Mouse (Mus musculus) liver, embryonic 15.5 days (tissue): ENCODE data around the gene Clcf1. TPM values are rescaled to one million over a fixed set of nuclear protein-coding genes. Genes with fewer than 3 reads are reported as not detected.

Experiments used
- microRNA-seq: library from miRNA; unstranded; fragments of <30 nt; microRNA quantifications from one replicate; pipeline ENCODE4, GENCODE M21; 2016
- polyA plus RNA-seq: library from polyadenylated mRNA; unstranded; fragments of >200 nt; fragmentation: Nextera tagmentation; extraction: Ambion mirVana; gene quantifications from 2 replicates; pipeline ENCODE4 v1.2.1, GENCODE M21; 2015

Gene Clcf1
- polyA plus RNA-seq, 1 experiment from 2014 or later, result 0.38 TPM

Small RNAs within 50 kb of the gene (microRNA-seq; reads per million reads assigned to microRNA genes)
- not detected for gene Gm26115
- not detected for gene Mir6985

Other genes starting within 250 kb of the Clcf1 start
- gene Aldh3b2, start 241.9 kb upstream of the Clcf1 start, polyA plus RNA-seq, result 0.18 and 0.32 TPM in 2 replicates
- gene Acy3, start 227.7 kb upstream of the Clcf1 start, polyA plus RNA-seq, result 10.8 and 11.1 TPM in 2 replicates
- gene Tbx10, start 221.5 kb upstream of the Clcf1 start, polyA plus RNA-seq, result 0.21 and 0.33 TPM in 2 replicates
- gene Nudt8, start 213.7 kb upstream of the Clcf1 start, polyA plus RNA-seq, result 13.3 and 13.8 TPM in 2 replicates
- 0.45 and 0.48 TPM in 2 replicates for gene Gm49405, start 213.6 kb upstream of the Clcf1 start, polyA plus RNA-seq
- gene Doc2g, start 210.9 kb upstream of the Clcf1 start, polyA plus RNA-seq, result 0.38 and 0.78 TPM in 2 replicates
- gene Ndufv1, start 201.4 kb upstream of the Clcf1 start, polyA plus RNA-seq, result 152 and 163 TPM in 2 replicates
- gene Gstp1, start 176.3 kb upstream of the Clcf1 start, polyA plus RNA-seq, result 752 and 794 TPM in 2 replicates
- gene Gstp2, start 168.2 kb upstream of the Clcf1 start, polyA plus RNA-seq, result 7.7 and 8.0 TPM in 2 replicates
- 77.6 and 97.4 TPM in 2 replicates for gene Gstp3, start 154.7 kb upstream of the Clcf1 start, polyA plus RNA-seq
- gene Cabp2, start 132.7 kb upstream of the Clcf1 start, polyA plus RNA-seq, result 0.29 and 0.38 TPM in 2 replicates
- gene Cdk2ap2, start 117.1 kb upstream of the Clcf1 start, polyA plus RNA-seq, result 115 and 127 TPM in 2 replicates
- gene Pitpnm1, start 114.2 kb upstream of the Clcf1 start, polyA plus RNA-seq, result 6.0 and 7.9 TPM in 2 replicates
- gene Aip, start 88.4 kb upstream of the Clcf1 start, polyA plus RNA-seq, result 35.8 and 38.3 TPM in 2 replicates
- not detected in 2 replicates for gene Gpr152, start 74.5 kb upstream of the Clcf1 start, polyA plus RNA-seq
- gene Cabp4, start 70.2 kb upstream of the Clcf1 start, polyA plus RNA-seq, result 0.13 TPM in 2 replicates
- gene Coro1b, start 65.6 kb upstream of the Clcf1 start, polyA plus RNA-seq, result 71.8 and 77.5 TPM in 2 replicates
- 15.6 and 17.5 TPM in 2 replicates for gene Ptprcap, start 60.6 kb upstream of the Clcf1 start, polyA plus RNA-seq
- gene Rps6kb2, start 50.9 kb upstream of the Clcf1 start, polyA plus RNA-seq, result 32.8 and 34.2 TPM in 2 replicates
- 0.64 and 0.76 TPM in 2 replicates for gene Carns1, start 38.8 kb upstream of the Clcf1 start, polyA plus RNA-seq
- gene Tbc1d10c, start 23.0 kb upstream of the Clcf1 start, polyA plus RNA-seq, result 5.5 and 7.0 TPM in 2 replicates
- 414 and 425 TPM in 2 replicates for gene Ppp1ca, start 22.2 kb upstream of the Clcf1 start, polyA plus RNA-seq
- 15.6 and 16.5 TPM in 2 replicates for gene Rad9a, start 12.6 kb upstream of the Clcf1 start, polyA plus RNA-seq
- gene AC109138.7, start 119 bp downstream of the Clcf1 start, polyA plus RNA-seq, result not detected in 2 replicates
- 13.1 and 15.0 TPM in 2 replicates for gene Pold4, start 17.7 kb downstream of the Clcf1 start, polyA plus RNA-seq
- gene Ssh3, start 54.9 kb downstream of the Clcf1 start, polyA plus RNA-seq, result 2.0 and 2.3 TPM in 2 replicates
- gene Ankrd13d, start 68.9 kb downstream of the Clcf1 start, polyA plus RNA-seq, result 0.90 and 1.5 TPM in 2 replicates
- 12.4 and 13.2 TPM in 2 replicates for gene Grk2, start 92.0 kb downstream of the Clcf1 start, polyA plus RNA-seq
- 12.9 and 13.1 TPM in 2 replicates for gene Kdm2a, start 184.0 kb downstream of the Clcf1 start, polyA plus RNA-seq
- gene Rhod, start 225.2 kb downstream of the Clcf1 start, polyA plus RNA-seq, result 7.9 and 8.5 TPM in 2 replicates